Mouse (Mus musculus): ENCODE data around the gene Snrpb2.

DNA sequence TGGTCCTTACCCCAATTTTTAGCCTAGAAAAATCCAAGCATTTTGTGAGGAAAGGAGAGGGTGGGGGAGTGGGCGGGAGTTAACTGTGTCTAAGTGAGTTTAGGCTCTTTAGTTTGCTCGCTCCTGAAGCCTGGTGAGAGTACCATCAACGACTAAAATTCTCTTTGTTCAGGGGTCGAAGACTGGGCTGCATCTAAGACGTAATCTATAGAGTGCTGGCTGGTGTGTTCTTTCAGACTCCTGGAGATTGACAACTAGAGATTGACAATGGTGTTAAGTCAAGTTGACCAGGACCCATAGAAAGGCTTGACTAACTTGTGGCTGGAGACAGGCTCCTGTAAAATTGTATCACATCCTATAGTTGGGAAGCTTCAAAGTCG, 417 bp upstream of the Snrpb2 start:
- TF ChIP-seq POLR2AphosphoS2 (IDR thresholded peaks at IDR 0.05; ENCODE audit: insufficient read length, low read depth) (no peak), E2F4 (IDR thresholded peaks at IDR 0.05; ENCODE audit: insufficient read depth) (no peak), MAX (IDR thresholded peaks at IDR 0.05; ENCODE audit: low read depth) (no peak), USF1 (IDR thresholded peaks at IDR 0.05; ENCODE audit: low read depth) (no peak), TCF12 (IDR thresholded peaks at IDR 0.05; ENCODE audit: insufficient read depth, poor library complexity, severe bottlenecking) (no peak), POLR2A (IDR thresholded peaks at IDR 0.05; ENCODE audit: insufficient read length, low read depth) (no peak), MYOD1 (IDR thresholded peaks at IDR 0.05; ENCODE audit: control insufficient read depth in 1 of 3, insufficient read length in 2 of 3, low read depth in 2 of 3) (no peak), TCF3 (IDR thresholded peaks at IDR 0.05; ENCODE audit: insufficient read length, low read depth) (no peak), MYOG (IDR thresholded peaks at IDR 0.05; ENCODE audit: control insufficient read depth in 1 of 3, insufficient read depth in 1 of 3, insufficient read length in 2 of 3, low read depth in 2 of 3) (no peak), CEBPB (IDR thresholded peaks at IDR 0.05; ENCODE audit: insufficient read depth, poor library complexity, severe bottlenecking) (no peak), REST (IDR thresholded peaks at IDR 0.05; ENCODE audit: insufficient read depth, insufficient read length) (no peak), SRF (IDR thresholded peaks at IDR 0.05; ENCODE audit: control insufficient read depth, insufficient read length, low read depth) (no peak)
